ENCODE assay signal across 8 mouse cellular contexts in the genomic region with DNA sequence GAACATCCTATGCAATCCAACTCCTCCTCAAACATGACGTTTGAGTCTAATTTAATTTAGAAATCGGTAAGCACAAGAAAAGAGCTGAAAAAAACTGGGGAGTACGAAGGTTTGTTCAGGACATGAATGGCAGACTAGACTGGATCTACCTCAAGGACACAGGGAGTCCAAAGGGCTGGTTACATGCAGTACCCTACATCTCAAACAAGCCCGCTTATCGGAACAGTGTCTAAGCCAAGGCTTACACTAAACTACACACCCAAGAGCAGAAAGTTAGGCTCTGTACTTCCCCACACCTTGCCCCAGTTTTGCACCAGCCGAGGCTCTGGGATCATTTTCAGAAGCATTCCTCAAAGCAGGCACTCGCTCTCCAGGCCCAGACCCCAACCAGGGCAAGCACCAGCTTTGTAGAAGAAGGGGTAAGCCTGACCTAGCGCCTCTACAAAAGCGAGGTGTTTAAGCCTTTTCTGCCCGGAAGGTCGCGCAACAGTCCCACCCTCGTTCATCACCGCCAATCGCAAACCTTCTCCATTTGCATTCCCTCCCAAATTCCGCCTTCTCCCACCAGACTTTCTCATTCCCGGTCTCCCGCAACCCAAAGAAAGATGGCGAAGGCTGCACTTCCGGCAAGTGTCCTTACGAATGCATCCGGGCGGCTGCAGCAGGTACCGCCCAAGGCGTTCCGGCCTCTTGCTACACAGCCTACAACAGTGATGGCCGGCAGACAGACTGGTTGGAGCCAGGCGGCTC. TPM values are rescaled to one million over a fixed set of nuclear protein-coding genes. Genes with fewer than 3 reads are reported as not detected.
DNase-seq lines count a peak whose midpoint lies in the region; ATAC-seq lines count a peak whose summit lies in the region.

A gene (minus strand): TSS at position 613 of the 750 bp plus-strand sequence.
A gene (plus strand): TSS at position 664 of the 750 bp plus-strand sequence.

- peak; percentile 95 to 99 for DNase-seq in adrenal gland, adult (ENCODE audit: inconsistent age in 2 of 2, low spot score in 1 of 2)
- peak; percentile 96 for DNase-seq in embryo, embryonic 10.5 days (ENCODE audit: low spot score)
- DNase-seq in gastrocnemius, postnatal 14 days = peak; percentile 91
- DNase-seq in left cerebral cortex, postnatal 10 days (ENCODE audit: extremely low spot score in 1 of 2, low spot score in 2 of 2) = peak; percentile 93 to 95
- peak; percentile 94 for DNase-seq in right cerebral cortex, postnatal 25 days
- peak; percentile 91 to 93 for DNase-seq in urinary bladder, postnatal 4 days (ENCODE audit: low spot score in 2 of 2)

- peak; percentile 78 for ATAC-seq in inflammation-experienced regulatory T-cells, adult 6 months
- peak; percentile 88 for ATAC-seq in megakaryocyte-erythroid progenitor cell, adult 5-6 weeks (replicated peaks; ENCODE audit: low FRiP score, low TSS enrichment, poor library complexity, severe bottlenecking)

- intact Hi-C loops in gastrocnemius, postnatal 14 days (cut with DNase I; ENCODE audit: low total_unique reads) = no loop called here
- intact Hi-C loops in left cerebral cortex, postnatal 10 days (cut with DNase I) = no loop called here

RNA-seq across cellular contexts. Expression of the first gene that starts in this region (rescaled TPM):
- 1 to 10 TPM; 5.1 to 9.1 TPM for total RNA-seq in gastrocnemius, postnatal 14 days (2021)
- 1 to 10 TPM in 2 of 3 experiments, under 1 TPM in 1; 0.33 to 2.8 (median 1.4) TPM for polyA plus RNA-seq in inflammation-experienced regulatory T-cells, adult 6 months (2017; shearing (Covaris generic))
- total RNA-seq in left cerebral cortex, postnatal 10 days (2021) = 1 to 10 TPM; 1.5 TPM
- total RNA-seq in megakaryocyte-erythroid progenitor cell, adult 5-6 weeks (2014; fragmentation: Nextera tagmentation) = 1.5 TPM in 1 of 2 replicates, not detected in the other
- not detected in 2 replicates for total RNA-seq in megakaryocyte-erythroid progenitor cell, adult 5-6 weeks (2017)

RNA-seq across cellular contexts. Expression of the second gene that starts in this region (rescaled TPM):
- total RNA-seq in gastrocnemius, postnatal 14 days (2021) = 10 to 100 TPM; 11.6 to 12.5 TPM
- 10 to 100 TPM; 13.3 to 18.2 (median 15.0) TPM for polyA plus RNA-seq in inflammation-experienced regulatory T-cells, adult 6 months (2017; shearing (Covaris generic))
- 10 to 100 TPM; 46.6 to 51.7 TPM for total RNA-seq in left cerebral cortex, postnatal 10 days (2021)
- 10.9 and 11.4 TPM in 2 replicates for total RNA-seq in megakaryocyte-erythroid progenitor cell, adult 5-6 weeks (2014; fragmentation: Nextera tagmentation)
- total RNA-seq in megakaryocyte-erythroid progenitor cell, adult 5-6 weeks (2017) = 8.8 and 21.9 TPM in 2 replicates

Comparison
In these comparisons a context has a peak if more than half of its experiments do, and no peak if none do; other contexts are left out.
1. Peak in every context shown above with its lines: DNase-seq and ATAC-seq.